Mouse (Mus musculus): ENCODE results near the gene Tdrd6.

GRCm38 (mm10) chr17:43637146-43637545, 7.0 kb upstream of the Tdrd6 start:
- no peak for TF ChIP-seq POLR2A (IDR thresholded peaks at IDR 0.05; ENCODE audit: control insufficient read depth, low read depth, low read length)
- no peak for TF ChIP-seq CTCF (IDR thresholded peaks at IDR 0.05; ENCODE audit: control insufficient read depth, insufficient read depth, insufficient replicate concordance, low read depth, low read length)

All from testis, adult 2 months (tissue).